Comparison of ENCODE assay signal across 13 mouse cellular contexts in genomic region chr11:31766296-31766695, GRCm38 (mm10).
"Had no signal": no experiment of that assay in that cellular context is flagged by ENCODE, and none has a peak within 500 bp of the region (broad histone marks: within the 10 kb centered on the region; RNA-seq: fewer than 3 reads in every experiment).

No protein-coding gene starts in this region.

- H3K27ac ChIP-seq: layer of hippocampus, adult 2 months; limb, embryonic 12.5 days; lung, embryonic 15.5 days; macrophage; stomach, postnatal 0 days had no signal

- H3K4me3 ChIP-seq: layer of hippocampus, adult 2 months; limb, embryonic 12.5 days; lung, embryonic 15.5 days; megakaryocyte, embryonic 14.5 days had no signal

- H3K9ac ChIP-seq: limb, embryonic 12.5 days; liver, postnatal 0 days; lung, embryonic 15.5 days had no signal

- H3K9me3 ChIP-seq: limb, embryonic 12.5 days; lung, embryonic 15.5 days; megakaryocyte, embryonic 14.5 days had no signal

- ATAC-seq: intestine, postnatal 0 days; liver, postnatal 0 days had no signal

- H3K4me1 ChIP-seq: limb, embryonic 12.5 days had no signal

- H3K36me3 ChIP-seq: limb, embryonic 12.5 days; lung, embryonic 15.5 days had no signal

- DNase-seq: liver, postnatal 0 days; lung, postnatal 14 days; right cerebral cortex, adult 18-20 months; right cerebral cortex, postnatal 25 days; thymus, postnatal 4 days had no signal

- H3K27me3 ChIP-seq: limb, embryonic 12.5 days; lung, embryonic 15.5 days; megakaryocyte, embryonic 14.5 days had no signal

- H3K4me2 ChIP-seq: limb, embryonic 12.5 days; lung, embryonic 15.5 days; midbrain, embryonic 11.5 days had no signal
